Mouse (Mus musculus): ENCODE results near the gene Sat1. TPM values are rescaled to one million over a fixed set of nuclear protein-coding genes. Genes with fewer than 3 reads are reported as not detected.
A peak's percentile ranks its signal among the peaks of the same experiment; 100 is the strongest.
"Not testable (repeated sequence)": the region's sequence is repeated elsewhere in the genome, so short reads cannot be mapped to it uniquely, and the experiment has no call there.

Gene Sat1
- 115 and 121 TPM in 2 replicates for polyA plus RNA-seq (2015; fragmentation: Nextera tagmentation; extraction: Ambion mirVana)

- WGBS, result 13% methylated on average over 26 of the region's 26 CpGs
- peak within 1 kb of the TSS; percentile 73 for H3K27ac ChIP-seq
- H3K27me3 ChIP-seq, result no peaks in the 10 kb centered on the region
Measured at GRCm38 (mm10) chrX:155216271-155216670, at the start of gene Sat1. Sat1 (minus strand) TSS chrX:155216449.

DNA sequence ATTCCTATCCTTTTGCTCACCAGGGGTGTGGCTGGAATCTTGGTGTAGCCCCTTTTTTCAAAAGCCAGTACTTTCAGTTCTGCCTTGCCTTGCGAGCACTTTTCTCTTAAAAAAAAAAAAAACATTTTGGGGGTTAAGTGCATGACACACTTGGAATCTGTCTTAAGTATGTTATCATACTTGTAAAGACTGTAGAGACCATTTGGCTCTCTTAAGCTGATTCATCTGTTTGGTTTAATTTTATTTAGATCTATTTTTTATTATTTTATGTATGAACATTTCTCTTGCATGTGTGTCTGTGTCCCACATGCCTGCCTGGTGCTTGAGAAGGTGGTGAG, 46.6 kb upstream of the Sat1 start:
- no peaks in the 10 kb centered on the region for H3K9me3 ChIP-seq (replicated peaks)

More at GRCm38 (mm10) chrX:155216271-155216670, at the start of gene Sat1:
- Histone ChIP-seq H3K36me3 (no peaks in the 10 kb centered on the region), H3K4me3 (peak within 1 kb of the TSS; percentile 63), H3K9ac (peak within 1 kb of the TSS; percentile 63), H3K4me1 (replicated peaks) (no peaks in the 10 kb centered on the region), H3K4me2 (peak within 1 kb of the TSS; percentile 58), H3K9me3 (replicated peaks) (no peaks in the 10 kb centered on the region)
- ATAC-seq (replicated peaks; ENCODE audit: insufficient number of reproducible peaks, insufficient read depth, low FRiP score, low read depth), result peak; percentile 98

GRCm38 (mm10) chrX:155262235-155262914, 46.1 kb upstream of the Sat1 start, which contains the start of gene Acot9:
Acot9 (plus strand) TSS chrX:155262443.
- Histone ChIP-seq H3K36me3 (no peaks in the 10 kb centered on the region), H3K27me3 (no peaks in the 10 kb centered on the region), H3K27ac (peak within 1 kb of the TSS; percentile 77), H3K4me1 (replicated peaks) (no peaks in the 10 kb centered on the region), H3K9ac (peak within 1 kb of the TSS; percentile 72), H3K9me3 (replicated peaks) (no peaks in the 10 kb centered on the region), H3K4me3 (peak within 1 kb of the TSS; percentile 69), H3K4me2 (peak within 1 kb of the TSS; percentile 59)
- peak; percentile 99 for ATAC-seq (replicated peaks; ENCODE audit: insufficient number of reproducible peaks, insufficient read depth, low FRiP score, low read depth)
- WGBS, result 19% methylated on average over 37 of the region's 37 CpGs

More for the DNA sequence above, 46.6 kb upstream of the Sat1 start:
- H3K36me3 ChIP-seq, result no peaks in the 10 kb centered on the region
- ATAC-seq (replicated peaks; ENCODE audit: insufficient number of reproducible peaks, insufficient read depth, low FRiP score, low read depth), result no peak
- H3K4me2 ChIP-seq, result peak overlapping the region; percentile 59
- no peaks in the 10 kb centered on the region for H3K4me1 ChIP-seq (replicated peaks)
- H3K4me3 ChIP-seq, result peak overlapping the region; percentile 69
- WGBS, result 14% methylated on average over 1 of the region's 1 CpGs
- peak overlapping the region; percentile 72 for H3K9ac ChIP-seq
- H3K27me3 ChIP-seq, result no peaks in the 10 kb centered on the region
- peak overlapping the region; percentile 77 for H3K27ac ChIP-seq

DNA sequence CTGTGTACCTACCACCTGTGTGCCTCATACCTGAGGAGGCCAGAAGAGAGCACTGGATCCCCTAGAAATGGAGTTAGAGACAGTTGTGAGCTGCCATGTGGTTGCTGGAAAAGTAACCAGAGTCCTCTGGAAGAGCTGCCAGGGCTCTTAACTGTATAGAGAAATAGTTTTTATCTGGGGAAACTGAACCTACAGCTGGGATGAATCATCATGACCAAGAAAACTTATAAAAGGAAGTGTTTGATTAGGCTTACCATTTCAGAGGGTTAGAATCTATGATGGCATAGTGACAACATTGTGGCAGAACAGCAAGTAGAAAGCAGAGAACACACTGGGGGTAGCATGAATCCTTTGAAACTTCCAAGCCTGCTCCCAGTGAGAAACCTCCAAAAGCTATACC, 40.6 kb upstream of the Sat1 start:
- no peak for ATAC-seq (replicated peaks; ENCODE audit: insufficient number of reproducible peaks, insufficient read depth, low FRiP score, low read depth)

GRCm38 (mm10) chrX:155218277-155218676, 2.0 kb upstream of the Sat1 start:
- 41% methylated on average over 2 of the region's 2 CpGs for WGBS
- Histone ChIP-seq H3K9ac (no peak overlapping the region), H3K4me3 (no peak overlapping the region), H3K4me1 (replicated peaks) (no peaks in the 10 kb centered on the region), H3K27me3 (no peaks in the 10 kb centered on the region), H3K27ac (no peak overlapping the region), H3K4me2 (no peak overlapping the region), H3K9me3 (replicated peaks) (no peaks in the 10 kb centered on the region), H3K36me3 (no peaks in the 10 kb centered on the region)
- ATAC-seq (replicated peaks; ENCODE audit: insufficient number of reproducible peaks, insufficient read depth, low FRiP score, low read depth), result no peak

More for the DNA sequence above, 40.6 kb upstream of the Sat1 start:
- no peaks in the 10 kb centered on the region for H3K27me3 ChIP-seq
- H3K27ac ChIP-seq, result no peak overlapping the region
- H3K4me2 ChIP-seq, result no peak overlapping the region
- no peak overlapping the region for H3K4me3 ChIP-seq
- H3K4me1 ChIP-seq (replicated peaks), result no peaks in the 10 kb centered on the region
- no peaks in the 10 kb centered on the region for H3K36me3 ChIP-seq
- H3K9ac ChIP-seq, result no peak overlapping the region
- no peaks in the 10 kb centered on the region for H3K9me3 ChIP-seq (replicated peaks)

DNA sequence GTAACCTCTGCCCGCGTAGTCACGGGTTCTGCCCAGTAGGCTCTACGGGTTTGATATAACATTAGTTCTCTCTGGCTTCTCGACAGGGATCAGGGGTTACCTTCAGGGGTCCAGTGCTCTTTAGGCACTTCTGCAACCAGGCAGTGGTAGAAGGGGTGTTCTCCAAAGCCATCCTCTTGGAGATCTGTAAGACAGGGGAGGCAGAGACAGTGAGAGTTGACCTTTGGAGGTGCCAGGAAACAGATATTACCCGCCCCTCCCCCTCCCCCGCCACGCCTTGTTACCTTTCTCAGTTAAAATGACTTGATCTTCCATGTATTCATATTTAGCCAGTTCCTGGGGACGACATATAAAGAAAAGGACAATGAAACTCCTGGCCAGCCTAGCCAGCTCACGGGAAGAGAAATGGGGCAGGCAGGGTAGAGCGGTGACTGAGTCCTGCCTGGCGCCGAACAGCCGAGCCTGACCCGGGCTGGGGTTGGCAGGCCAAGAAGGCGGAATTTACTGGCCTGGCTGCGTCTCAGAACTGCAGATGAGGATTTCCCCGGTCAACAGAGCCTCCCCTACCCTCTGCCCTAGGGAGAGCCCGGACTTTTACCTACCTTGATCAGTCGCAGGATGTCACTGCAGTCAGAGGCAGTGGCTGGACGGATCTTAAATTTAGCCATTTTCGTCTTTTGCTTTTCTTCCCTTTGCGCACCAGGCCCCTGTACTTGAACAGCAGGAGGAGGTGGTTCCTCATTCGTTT, 574 bp downstream of the Sat1 start:
- Histone ChIP-seq H3K27me3 (no peaks in the 10 kb centered on the region), H3K4me1 (replicated peaks) (no peaks in the 10 kb centered on the region), H3K9me3 (replicated peaks) (no peaks in the 10 kb centered on the region), H3K27ac (peak overlapping the region; percentile 73), H3K36me3 (no peaks in the 10 kb centered on the region), H3K4me2 (peak overlapping the region; percentile 58), H3K9ac (peak overlapping the region; percentile 63), H3K4me3 (peak overlapping the region; percentile 63)
- ATAC-seq (replicated peaks; ENCODE audit: insufficient number of reproducible peaks, insufficient read depth, low FRiP score, low read depth), result peak; percentile 69
- WGBS, result 20% methylated on average over 23 of the region's 24 CpGs

DNA sequence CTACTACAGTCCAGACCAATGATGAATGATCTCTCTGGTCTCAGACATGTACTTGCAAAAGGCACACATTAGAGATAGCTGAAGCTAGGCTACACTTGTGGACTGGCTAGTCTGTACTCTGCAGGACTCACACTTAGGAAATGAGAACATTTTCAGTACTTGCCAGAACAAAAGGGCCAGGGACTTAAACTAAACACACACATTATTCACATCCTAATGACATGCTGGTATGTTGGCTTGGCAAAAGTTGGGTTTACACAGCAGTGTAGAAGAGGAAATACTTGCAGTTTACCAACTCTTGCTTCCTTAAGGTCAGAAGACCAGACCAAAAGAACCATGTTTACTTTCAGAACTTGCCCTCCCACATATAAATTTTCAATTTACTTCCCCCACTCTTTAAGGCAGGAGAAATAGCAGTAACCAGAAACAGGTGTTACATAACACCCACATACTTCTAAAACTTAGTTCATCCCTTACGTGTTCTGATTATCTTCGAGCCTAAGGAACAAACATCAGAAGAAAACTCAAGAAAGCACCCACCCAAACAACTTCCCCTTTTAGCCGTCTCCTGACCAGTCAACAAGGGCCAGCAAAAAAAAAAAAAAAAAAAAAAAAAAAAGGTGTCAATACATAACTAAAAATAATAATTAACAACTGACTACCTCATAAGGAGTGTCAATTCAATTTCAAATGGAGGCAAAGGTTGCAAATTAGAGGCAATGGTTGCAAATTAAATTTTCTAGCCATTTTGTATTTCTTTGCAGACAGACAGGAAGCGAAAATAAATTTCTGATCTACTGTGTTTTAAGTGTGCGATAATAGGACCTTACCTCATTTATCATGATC, 1.7 kb downstream of the Sat1 start:
- Histone ChIP-seq H3K4me2 (peak overlapping the region; percentile 58), H3K27me3 (no peaks in the 10 kb centered on the region), H3K9ac (no peak overlapping the region), H3K27ac (no peak overlapping the region), H3K4me1 (replicated peaks) (no peaks in the 10 kb centered on the region), H3K36me3 (no peaks in the 10 kb centered on the region), H3K9me3 (replicated peaks) (no peaks in the 10 kb centered on the region), H3K4me3 (no peak overlapping the region)
- ATAC-seq (replicated peaks; ENCODE audit: insufficient number of reproducible peaks, insufficient read depth, low FRiP score, low read depth), result no peak
- WGBS, result 67% methylated on average over 5 of the region's 5 CpGs

GRCm38 (mm10) chrX:155208671-155209070, 7.6 kb downstream of the Sat1 start:
- no peak for ATAC-seq (replicated peaks; ENCODE audit: insufficient number of reproducible peaks, insufficient read depth, low FRiP score, low read depth)
- H3K27me3 ChIP-seq, result no peaks in the 10 kb centered on the region
- H3K4me2 ChIP-seq, result no peak overlapping the region
- H3K9me3 ChIP-seq (replicated peaks), result no peaks in the 10 kb centered on the region
- no peaks in the 10 kb centered on the region for H3K4me1 ChIP-seq (replicated peaks)
- no peak overlapping the region for H3K9ac ChIP-seq
- no peak overlapping the region for H3K27ac ChIP-seq
- no peaks in the 10 kb centered on the region for H3K36me3 ChIP-seq
- 17% methylated on average over 1 of the region's 1 CpGs for WGBS
- H3K4me3 ChIP-seq, result no peak overlapping the region

DNA sequence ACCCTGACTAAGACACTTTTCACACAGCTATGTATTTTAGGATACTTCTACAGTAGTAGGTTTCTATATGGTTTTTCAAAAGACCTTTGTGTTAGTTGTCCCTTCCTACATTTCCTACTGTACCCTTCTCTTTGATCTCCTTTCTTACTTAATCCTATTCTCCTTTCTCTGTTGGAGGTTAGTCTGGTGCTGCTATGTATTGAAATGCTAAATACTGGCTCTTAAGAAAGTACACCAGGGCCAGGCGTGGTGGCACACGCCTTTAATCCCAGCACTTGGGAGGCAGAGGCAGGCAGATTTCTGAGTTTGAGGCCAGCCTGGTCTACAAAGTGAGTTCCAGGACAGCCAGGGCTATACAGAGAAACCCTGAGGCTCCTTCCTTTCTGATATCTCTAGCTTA, 10.8 kb downstream of the Sat1 start:
- not testable (repeated sequence) for H3K27ac ChIP-seq; H3K4me2 ChIP-seq; H3K9me3 ChIP-seq (replicated peaks); H3K4me3 ChIP-seq; H3K9ac ChIP-seq; H3K4me1 ChIP-seq (replicated peaks); H3K27me3 ChIP-seq; ATAC-seq (replicated peaks; ENCODE audit: insufficient number of reproducible peaks, insufficient read depth, low FRiP score, low read depth); H3K36me3 ChIP-seq
- 78% methylated on average over 2 of the region's 2 CpGs for WGBS

DNA sequence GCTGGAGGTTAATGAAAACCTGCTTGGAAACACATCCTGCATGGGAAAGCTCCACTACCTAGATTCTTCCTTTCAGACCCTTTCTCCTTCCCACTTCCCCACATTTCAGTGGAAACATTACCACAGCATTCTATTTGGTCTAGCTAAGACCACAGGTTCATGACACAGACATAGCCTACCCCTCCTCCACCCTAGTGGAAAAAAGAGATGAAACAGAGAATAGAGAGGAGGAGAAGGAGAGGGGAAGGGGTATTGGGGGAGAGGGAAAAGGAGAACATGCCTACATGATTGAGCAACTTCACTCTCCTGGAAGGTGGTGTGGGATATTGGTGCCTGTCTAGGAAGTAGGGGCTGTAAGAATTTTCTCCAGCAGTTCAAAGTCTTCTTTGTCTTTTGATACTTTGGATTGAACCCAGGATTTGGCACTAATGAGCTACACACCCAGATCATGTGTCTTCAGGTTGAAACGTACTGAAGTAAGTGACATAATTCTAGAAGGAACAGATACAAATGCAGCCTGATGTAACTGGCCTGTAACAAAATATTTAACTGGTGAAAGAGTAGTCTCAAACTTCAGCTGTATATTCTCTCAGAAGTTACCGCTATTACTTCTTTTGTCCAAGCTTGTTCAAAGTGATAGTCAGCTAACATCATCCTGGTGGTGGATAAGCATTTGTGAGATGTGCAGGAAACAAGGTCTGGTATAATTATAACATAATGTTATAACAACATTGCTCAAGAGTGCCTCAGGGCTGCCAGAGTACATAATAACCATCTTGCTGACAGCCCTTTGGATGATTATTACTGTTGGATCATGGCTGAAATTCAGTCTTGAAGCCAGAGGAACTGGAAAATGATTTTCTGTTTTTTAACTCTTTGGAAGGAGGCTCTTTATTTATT, 13.6 kb downstream of the Sat1 start:
- Histone ChIP-seq H3K27me3 (no peaks in the 10 kb centered on the region), H3K4me1 (replicated peaks) (no peaks in the 10 kb centered on the region), H3K4me3 (no peak overlapping the region), H3K36me3 (no peaks in the 10 kb centered on the region), H3K4me2 (no peak overlapping the region), H3K9ac (no peak overlapping the region), H3K27ac (no peak overlapping the region), H3K9me3 (replicated peaks) (no peaks in the 10 kb centered on the region)
- ATAC-seq (replicated peaks; ENCODE audit: insufficient number of reproducible peaks, insufficient read depth, low FRiP score, low read depth), result no peak
- 54% methylated on average over 2 of the region's 2 CpGs for WGBS

Measured in heart, embryonic 15.5 days (tissue).